Mouse (Mus musculus) liver, embryonic 14.5 days (tissue): ENCODE data around the gene Daxx. TPM values are rescaled to one million over a fixed set of nuclear protein-coding genes. Genes with fewer than 3 reads are reported as not detected.
"Not testable (repeated sequence)": the region's sequence is repeated elsewhere in the genome, so short reads cannot be mapped to it uniquely, and the experiment has no call there.

Source experiments
- ATAC-seq: fragments of 200-750 bp; cut with Nextera tagmentation; 2 replicates; pipeline ENCODE4 v1.8.0; 2017; ENCODE audit warnings: moderate number of reproducible peaks, mild to moderate bottlenecking, moderate library complexity; ENCODE audit not compliant: insufficient read depth
- DNase-seq, 3 experiments: peaks; one replicate each; pipeline ENCODE4 v3.0.0-alpha.2; 2012 to 2013; ENCODE audit warnings: low read depth in 3 of 3, low spot score in 3 of 3
- H3K27ac ChIP-seq: fragments of 300-500 bp; sonication (generic); 2 replicates; pipeline ENCODE4 v1.5.1; 2014; ENCODE audit warnings: moderate library complexity, mild to moderate bottlenecking, control low read depth, inconsistent platforms
- H3K27me3 ChIP-seq: fragments of 300-500 bp; sonication (generic); 2 replicates; pipeline ENCODE4 v1.6.1; 2014; ENCODE audit warnings: mild to moderate bottlenecking, low read length, moderate library complexity; ENCODE audit not compliant: control insufficient read depth, insufficient read depth
- H3K36me3 ChIP-seq: fragments of 300-500 bp; sonication (generic); replicated peaks from 2 replicates; pipeline ENCODE4 v1.6.1; 2014; ENCODE audit warnings: low read depth; ENCODE audit not compliant: control insufficient read depth, insufficient read depth
- H3K4me1 ChIP-seq, 2 experiments: fragments of 200-500 bp in 1 of 2; fragments of 300-500 bp in 1 of 2; sonication (generic) in 1 of 2; replicated peaks; 2 replicates each; pipeline ENCODE4 v1.6.1; 2012 to 2014; ENCODE audit warnings: antibody characterized with exemption in 1 of 2, inconsistent platforms in 1 of 2, low read length in 1 of 2; ENCODE audit not compliant: control insufficient read depth in 2 of 2, insufficient read depth in 2 of 2
- H3K4me2 ChIP-seq: fragments of 300-500 bp; sonication (generic); 2 replicates; pipeline ENCODE4 v1.6.1; 2014; ENCODE audit warnings: low read depth, mild to moderate bottlenecking, control low read depth, moderate library complexity
- H3K4me3 ChIP-seq, 2 experiments: fragments of 200-500 bp in 1 of 2; fragments of 300-500 bp in 1 of 2; sonication (generic) in 1 of 2; 2 replicates each; pipeline ENCODE4 v1.5.1; 2012 to 2014; ENCODE audit warnings: low read depth in 2 of 2, low read length in 2 of 2, mild to moderate bottlenecking in 2 of 2, control low read depth in 1 of 2, inconsistent platforms in 1 of 2, moderate library complexity in 1 of 2; ENCODE audit not compliant: insufficient read depth in 1 of 2
- H3K9ac ChIP-seq: fragments of 300-500 bp; sonication (generic); replicated peaks from 2 replicates; pipeline ENCODE4 v1.6.1; 2014; ENCODE audit warnings: mild to moderate bottlenecking, control low read depth, moderate library complexity
- H3K9me3 ChIP-seq: fragments of 300-500 bp; sonication (generic); 2 replicates; pipeline ENCODE4 v1.6.1; 2016; ENCODE audit warnings: low read length, mixed read lengths; ENCODE audit not compliant: control insufficient read depth
- CTCF ChIP-seq: IDR thresholded peaks from 2 replicates; pipeline ENCODE4 v1.5.1; 2016; ENCODE audit warnings: antibody characterized with exemption, low read depth, control low read depth
- EP300 ChIP-seq: IDR thresholded peaks from 2 replicates; pipeline ENCODE4 v1.6.1; 2016; ENCODE audit warnings: antibody characterized with exemption, low read depth
- WGBS: fragments of 180-500 bp; shearing (Covaris S2); extraction: QIAGEN DNeasy Blood & Tissue Kit; methylation state at CpG from one replicate; pipeline ENCODE4 v1.1.7; 2014; ENCODE audit not compliant: insufficient replicate concordance; 5-methylcytosine and 5-hydroxymethylcytosine counted together
- polyA plus RNA-seq, 2 experiments: library from polyadenylated mRNA; depleted of rRNA in 1 of 2; stranded (reverse) in 1 of 2; unstranded in 1 of 2; fragments of >200 nt; fragmentation: Nextera tagmentation in 1 of 2; extraction: Ambion mirVana in 1 of 2; gene quantifications; 2 replicates each; pipeline versions ENCODE4 v1.2.1 to v1.2.3; 2012 to 2014

Daxx gene
- polyA plus RNA-seq (2012; rRNA removed) (11.1 and 14.7 TPM in 2 replicates), polyA plus RNA-seq (2014; fragmentation: Nextera tagmentation; extraction: Ambion mirVana) (14.8 and 15.3 TPM in 2 replicates)

DNA sequence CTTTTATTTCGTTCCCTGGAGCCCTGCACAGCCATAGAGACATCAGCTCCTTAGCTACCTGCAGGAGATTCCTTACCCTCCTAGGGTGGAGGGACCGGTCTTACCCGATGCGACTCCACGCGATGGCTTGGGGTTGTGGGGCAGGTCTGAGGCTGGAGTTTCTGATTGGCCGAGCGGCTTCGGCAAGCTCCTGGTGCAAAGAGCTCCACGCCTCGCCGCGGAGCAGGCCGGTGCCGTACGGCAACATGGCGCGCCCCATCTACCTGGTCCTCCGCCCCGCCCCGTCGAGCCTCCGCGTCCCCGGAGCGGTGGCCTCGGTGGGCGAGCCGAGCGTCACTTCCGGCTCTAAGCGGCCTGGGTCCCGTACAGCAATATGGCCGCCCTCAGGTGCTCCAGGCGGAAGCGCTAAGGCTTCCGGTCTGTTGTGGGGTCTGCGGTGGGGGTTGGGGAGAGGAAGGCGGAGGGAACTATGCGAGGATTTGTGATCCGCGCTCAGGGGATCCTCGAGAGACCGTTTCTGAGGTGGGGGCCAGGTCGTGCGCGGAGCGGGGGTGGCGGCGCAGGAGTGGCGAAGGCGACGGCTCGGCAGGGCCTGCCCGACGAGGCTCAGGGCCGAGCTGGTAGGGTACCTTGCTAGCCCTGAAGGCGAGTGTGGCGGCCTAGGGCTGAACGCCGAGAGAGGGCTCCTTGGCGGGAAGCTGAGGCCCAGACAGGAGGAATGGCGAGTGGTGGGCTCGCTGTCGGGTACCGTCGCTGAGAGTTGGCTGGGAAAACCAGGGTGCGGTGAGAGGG lies at the start of gene Daxx:
Gene Daxx, plus strand, starts transcription at position 338 of the 792 bp plus-strand sequence.
- no peaks in the 10 kb centered on the region for H3K9me3 ChIP-seq
- H3K9ac ChIP-seq = peak within 1 kb of the TSS; percentile 98
- H3K36me3 ChIP-seq = peaks cover 27% of the 10 kb centered on the region
- TF ChIP-seq EP300 = no peak
- no peak for TF ChIP-seq CTCF
- no peaks in the 10 kb centered on the region for H3K27me3 ChIP-seq
- DNase-seq (peak; percentile 92 to 93 (median 92)), ATAC-seq (peak; percentile 93)
- H3K27ac ChIP-seq = peak within 1 kb of the TSS; percentile 87
- peak within 1 kb of the TSS; percentile 73 to 97 for H3K4me3 ChIP-seq
- H3K4me1 ChIP-seq = peaks cover 6 to 15% of the 10 kb centered on the region in 2 experiments
- peak within 1 kb of the TSS; percentile 98 for H3K4me2 ChIP-seq
- under 1% methylated on average over 68 of the region's 68 CpGs for WGBS

DNA sequence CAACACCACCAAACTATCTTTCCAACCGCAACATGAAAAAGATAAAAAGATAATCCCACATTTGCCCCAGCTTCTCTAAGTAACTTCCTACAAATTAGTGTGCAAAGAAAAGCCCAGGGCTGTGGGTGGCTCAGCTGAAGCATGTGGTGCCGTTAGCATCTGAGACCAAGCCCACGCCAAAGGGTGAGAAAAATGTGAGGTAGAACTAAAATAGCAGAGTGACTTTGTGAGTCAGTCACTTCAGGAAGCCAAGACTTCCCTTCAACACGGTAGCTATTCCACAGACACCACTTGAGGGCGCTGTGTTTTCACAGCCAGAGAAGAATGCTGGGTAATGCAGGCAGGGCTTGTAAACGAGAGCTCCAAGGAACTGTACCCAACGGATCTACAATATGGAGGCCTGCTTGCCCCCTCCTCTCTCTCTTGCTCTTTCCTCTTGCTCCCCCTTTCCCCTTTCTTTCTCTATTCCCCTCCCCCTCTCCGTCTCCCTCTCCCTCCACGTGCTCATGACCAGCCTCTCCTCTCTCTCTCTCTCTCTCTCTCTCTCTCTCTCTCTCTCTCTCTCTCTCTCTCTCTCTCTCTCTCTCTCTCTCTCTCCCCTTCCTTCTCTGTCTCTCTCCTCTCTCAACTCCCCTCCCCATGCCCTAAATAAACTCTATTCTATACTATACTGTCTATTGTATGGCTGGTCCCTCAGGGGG lies 43.7 kb upstream of the Daxx start:
- no peak overlapping the region; the same call in 1 of the 2 replicates for H3K4me2 ChIP-seq
- H3K27ac ChIP-seq = no peak overlapping the region
- WGBS = 13% methylated on average over 9 of the region's 9 CpGs
- no peak overlapping the region; a peak in 1 of 4 replicates for H3K4me3 ChIP-seq
- H3K4me1 ChIP-seq = peaks cover 0 to 5% of the 10 kb centered on the region in 2 experiments; a peak in 1 of 4 replicates
- H3K27me3 ChIP-seq = no peaks in the 10 kb centered on the region
- ATAC-seq (no peak), DNase-seq (peak; percentile 60 to 72 (median 61))
- H3K9me3 ChIP-seq = no peaks in the 10 kb centered on the region
- no peaks in the 10 kb centered on the region for H3K36me3 ChIP-seq
- H3K9ac ChIP-seq = no peak overlapping the region
- TF ChIP-seq EP300 (no peak), CTCF (peak; percentile 86)

DNA sequence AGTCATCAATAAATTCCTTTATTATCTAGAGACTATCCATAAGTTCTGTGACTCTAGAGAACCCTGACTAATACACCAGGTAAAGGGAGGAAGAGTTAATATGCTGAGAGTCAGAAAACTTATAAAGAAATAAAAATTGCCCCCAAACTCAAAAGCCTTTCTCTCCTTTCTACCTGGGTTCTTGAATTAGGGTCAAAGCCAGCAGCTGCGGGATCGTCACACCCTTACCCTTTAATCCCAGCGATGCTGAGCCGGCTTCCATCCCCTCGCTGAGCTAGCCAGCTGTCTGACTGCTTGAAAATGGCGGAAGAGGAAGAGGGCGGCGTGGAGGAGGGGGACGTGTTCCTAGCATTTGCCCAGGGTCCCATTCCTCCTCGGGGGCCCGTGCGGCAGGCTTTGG lies 35.7 kb upstream of the Daxx start, which contains the start of gene Gm7029:
Gene Gm7029, plus strand, starts transcription at position 301 of the 400 bp plus-strand sequence.
- not testable (repeated sequence) for H3K27ac ChIP-seq, H3K27me3 ChIP-seq, H3K4me1 ChIP-seq, DNase-seq, H3K9ac ChIP-seq, H3K4me3 ChIP-seq, ATAC-seq, H3K4me2 ChIP-seq, H3K9me3 ChIP-seq
- 75% methylated on average over 3 of the region's 12 CpGs for WGBS
- peaks cover 34% of the 10 kb centered on the region for H3K36me3 ChIP-seq

DNA sequence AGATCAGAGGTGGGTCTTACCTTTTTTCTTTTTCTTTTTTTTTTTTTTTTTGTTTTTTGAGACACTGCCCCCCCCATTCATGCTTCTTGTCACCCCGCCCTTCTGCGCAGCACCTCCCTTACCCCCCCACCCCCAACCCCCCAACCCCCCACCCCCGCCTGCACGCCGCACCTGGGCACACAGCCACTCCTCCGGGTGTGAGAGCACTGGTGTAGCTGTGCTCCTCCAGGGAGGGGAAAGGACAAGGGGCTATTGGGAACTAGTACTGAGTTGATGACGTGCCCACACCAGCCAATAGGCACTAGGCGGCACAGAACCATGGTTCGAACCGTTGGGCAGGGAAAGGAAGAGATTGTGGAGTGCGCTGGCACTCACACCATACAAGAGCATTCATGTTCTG lies 34.8 kb upstream of the Daxx start:
- no peak for TF ChIP-seq CTCF
- no peak for TF ChIP-seq EP300
- H3K4me1 ChIP-seq = no peaks in the 10 kb centered on the region
- H3K27me3 ChIP-seq = no peaks in the 10 kb centered on the region
- ATAC-seq (no peak), DNase-seq (no peak)
- H3K36me3 ChIP-seq = peaks cover 38% of the 10 kb centered on the region
- WGBS = 90% methylated on average over 11 of the region's 11 CpGs
- no peak overlapping the region for H3K4me3 ChIP-seq
- no peak overlapping the region for H3K9ac ChIP-seq
- no peaks in the 10 kb centered on the region for H3K9me3 ChIP-seq
- no peak overlapping the region for H3K4me2 ChIP-seq
- H3K27ac ChIP-seq = no peak overlapping the region

DNA sequence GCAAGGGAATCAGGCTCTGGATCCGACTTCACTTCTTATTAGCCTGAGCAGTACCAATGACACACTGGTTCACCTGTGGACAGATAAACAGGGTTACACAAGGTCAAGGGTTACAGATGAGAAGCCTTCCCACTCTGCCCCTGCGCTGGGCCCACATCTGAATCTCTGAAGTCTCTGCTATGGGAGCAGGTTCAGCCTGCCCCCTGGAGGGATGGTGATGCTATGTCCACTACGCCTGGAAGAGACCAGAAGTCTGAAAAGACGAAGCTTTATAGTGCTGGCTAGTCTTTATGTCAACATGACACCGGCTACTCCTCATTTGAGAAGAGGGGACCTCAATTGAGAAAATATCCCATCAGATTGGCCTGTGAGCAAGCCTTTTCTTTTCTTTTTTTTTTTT lies 33.4 kb upstream of the Daxx start:
- H3K9me3 ChIP-seq, H3K4me2 ChIP-seq, H3K9ac ChIP-seq, ATAC-seq, H3K4me3 ChIP-seq, H3K27me3 ChIP-seq, H3K27ac ChIP-seq, DNase-seq, H3K4me1 ChIP-seq: not testable (repeated sequence)
- H3K36me3 ChIP-seq = peaks cover 49% of the 10 kb centered on the region
- peak; percentile 49; the same call in 1 of the 2 replicates for TF ChIP-seq CTCF
- 82% methylated on average over 5 of the region's 5 CpGs for WGBS

DNA sequence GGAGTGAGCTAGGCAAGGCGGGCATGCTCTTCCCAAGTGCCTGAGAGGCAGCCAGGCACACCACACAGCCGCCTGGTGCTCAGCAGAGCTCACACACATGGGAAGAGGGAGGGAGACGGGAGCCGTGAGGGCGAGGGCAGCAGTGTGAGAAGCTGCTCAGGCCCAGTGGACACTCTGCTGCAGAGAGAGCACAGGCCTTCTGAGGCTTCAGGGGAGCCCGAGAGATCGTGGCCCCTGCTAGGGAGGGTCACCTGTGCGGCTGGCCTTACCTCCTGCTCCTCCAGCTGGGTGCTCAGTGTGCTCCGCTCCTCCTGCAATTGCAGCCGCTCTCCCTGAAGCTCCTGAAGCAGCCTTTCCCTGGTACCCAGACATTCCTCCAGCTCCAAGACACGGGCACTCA lies 24.9 kb upstream of the Daxx start:
- H3K4me2 ChIP-seq, H3K9ac ChIP-seq, H3K9me3 ChIP-seq, ATAC-seq, H3K27me3 ChIP-seq, H3K4me3 ChIP-seq, DNase-seq, H3K27ac ChIP-seq: not testable (repeated sequence)
- WGBS = 90% methylated on average over 10 of the region's 11 CpGs
- H3K4me1 ChIP-seq = peaks cover 10 to 15% of the 10 kb centered on the region in 2 experiments
- peaks cover 64% of the 10 kb centered on the region for H3K36me3 ChIP-seq

DNA sequence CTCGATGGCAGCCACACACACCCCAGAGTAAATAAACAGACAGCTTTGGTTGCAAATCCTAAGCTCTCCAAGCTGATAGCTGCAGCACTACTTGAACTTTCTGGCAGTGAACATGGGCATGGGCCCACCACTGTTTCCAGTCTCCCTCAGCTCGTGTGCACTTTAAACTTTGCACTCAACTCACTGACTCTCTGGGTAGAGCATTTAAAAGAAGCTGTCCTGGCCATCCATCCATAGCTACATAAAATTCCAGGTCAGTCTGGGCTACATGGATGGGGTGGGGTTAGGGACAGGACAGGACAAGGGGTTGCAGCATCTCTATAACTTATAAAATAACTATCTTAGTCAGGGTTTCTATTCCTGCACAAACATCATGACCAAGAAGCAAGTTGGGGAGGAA lies 21.4 kb upstream of the Daxx start:
- not testable (repeated sequence) for H3K27me3 ChIP-seq, H3K9me3 ChIP-seq, H3K27ac ChIP-seq, H3K9ac ChIP-seq, DNase-seq, ATAC-seq
- peak overlapping the region; percentile 91 for H3K4me2 ChIP-seq
- 35% methylated on average over 2 of the region's 2 CpGs for WGBS
- H3K36me3 ChIP-seq = peaks cover 34% of the 10 kb centered on the region
- H3K4me1 ChIP-seq = peaks cover 10 to 15% of the 10 kb centered on the region in 2 experiments
- H3K4me3 ChIP-seq = peak overlapping the region in 1 of 2 experiments; percentile 85; a peak in 2 of 4 replicates
